Mouse (Mus musculus) heart, adult 2 months (tissue): ENCODE results near the gene Rtkn2. TPM values are rescaled to one million over a fixed set of nuclear protein-coding genes. Genes with fewer than 3 reads are reported as not detected.

Experiments
- DNase-seq, 2 experiments: peaks; one replicate each; pipeline ENCODE4 v3.0.0; 2021
- H3K27ac ChIP-seq: fragments of 200-600 bp; 2 replicates; pipeline ENCODE4 v1.8.1; 2022
- H3K27me3 ChIP-seq: fragments of 200-500 bp; 2 replicates; pipeline ENCODE4 v1.6.1; 2012; ENCODE audit warnings: mild to moderate bottlenecking, low read length, inconsistent platforms, mixed read lengths; ENCODE audit not compliant: control insufficient read depth, insufficient read depth
- H3K36me3 ChIP-seq: fragments of 200-500 bp; 2 replicates; pipeline ENCODE4 v1.6.1; 2012; ENCODE audit warnings: low read length, inconsistent platforms; ENCODE audit not compliant: control insufficient read depth, insufficient read depth
- H3K4me1 ChIP-seq: fragments of 200-500 bp; 2 replicates; pipeline ENCODE4 v1.6.1; 2011; ENCODE audit warnings: low read length; ENCODE audit not compliant: control insufficient read depth, insufficient read depth
- H3K4me3 ChIP-seq: fragments of 200-600 bp; 2 replicates; pipeline ENCODE4 v1.8.1; 2022
- H3K79me2 ChIP-seq: fragments of 200-500 bp; replicated peaks from 2 replicates; pipeline ENCODE4 v1.6.1; 2012; ENCODE audit warnings: mild to moderate bottlenecking, inconsistent platforms, low read length, moderate library complexity, mixed read lengths; ENCODE audit not compliant: control insufficient read depth, insufficient read depth
- H3K9ac ChIP-seq: fragments of 200-500 bp; 2 replicates; pipeline ENCODE4 v1.6.1; 2012; ENCODE audit warnings: low read depth, mild to moderate bottlenecking, control low read depth, inconsistent platforms, low read length, mixed read lengths
- CTCF ChIP-seq: fragments of 200-600 bp; IDR thresholded peaks from 2 replicates; pipeline ENCODE4 v1.8.1; 2022; ENCODE audit warnings: antibody characterized with exemption, mild to moderate bottlenecking, moderate library complexity
- EP300 ChIP-seq: fragments of 200-500 bp; IDR thresholded peaks from 2 replicates; pipeline ENCODE4 v1.6.1; 2011; ENCODE audit warnings: low read depth, low read length, control low read depth; ENCODE audit not compliant: insufficient read depth
- POLR2A ChIP-seq: fragments of 200-500 bp; IDR thresholded peaks from 2 replicates; pipeline ENCODE4 v1.6.1; 2011; ENCODE audit warnings: mild to moderate bottlenecking, low read depth, low read length, control low read depth; ENCODE audit not compliant: insufficient read depth
- WGBS: fragments of 180-500 bp; shearing (Covaris S2); methylation state at CpG from one replicate; pipeline ENCODE4 v1.1.7; 2018; 5-methylcytosine and 5-hydroxymethylcytosine counted together
- intact Hi-C: fragments of 180-260 bp; cut with DNase I; formaldehyde crosslinking; loops from one replicate; pipeline ENCODE4 v1.15.1; 2025
- polyA plus RNA-seq: library from polyadenylated mRNA; depleted of rRNA; stranded (reverse); fragments of >200 nt; gene quantifications from 2 replicates; pipeline ENCODE4 v1.2.3, GENCODE M21; 2012
- total RNA-seq, 2 experiments: library from RNA; stranded (reverse); gene quantifications; 2 replicates each; pipeline ENCODE4 v1.2.3; 2021

The Rtkn2 gene
- total and polyA plus RNA-seq, 3 experiments = 0.08 to 0.16 (median 0.14) TPM

DNA sequence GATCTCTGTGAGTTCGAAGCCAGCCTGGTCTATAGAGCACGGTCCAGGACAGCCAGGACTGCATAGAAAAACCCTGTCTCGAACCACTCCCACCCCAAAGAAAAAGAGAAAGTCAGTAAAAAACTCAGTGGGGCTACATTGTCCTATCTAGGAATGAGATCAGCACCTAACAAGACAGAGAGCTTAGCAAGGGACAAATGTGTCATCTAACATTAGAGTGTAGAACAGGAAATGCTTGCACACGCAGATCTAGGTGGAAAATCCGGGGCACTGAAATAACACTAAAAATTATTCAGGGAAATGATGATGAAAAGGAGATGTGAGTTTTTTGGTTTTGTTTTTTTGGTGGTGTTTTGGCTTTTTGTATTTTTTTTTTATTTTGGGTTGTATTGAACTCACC is 86.8 kb downstream of the Rtkn2 start:
- 69% methylated on average over 5 of the region's 5 CpGs for WGBS
- Histone ChIP-seq H3K9ac (no peak overlapping the region), H3K79me2 (no peaks in the 10 kb centered on the region), H3K27me3 (no peaks in the 10 kb centered on the region), H3K27ac (no peak overlapping the region), H3K4me3 (no peak overlapping the region), H3K36me3 (peaks cover 5% of the 10 kb centered on the region; the same call in 1 of the 2 replicates), H3K4me1 (peaks cover 3% of the 10 kb centered on the region)
- DNase-seq = no peak
- intact Hi-C loops = no loop called here
- TF ChIP-seq POLR2A (no peak), CTCF (no peak), EP300 (no peak)

DNA sequence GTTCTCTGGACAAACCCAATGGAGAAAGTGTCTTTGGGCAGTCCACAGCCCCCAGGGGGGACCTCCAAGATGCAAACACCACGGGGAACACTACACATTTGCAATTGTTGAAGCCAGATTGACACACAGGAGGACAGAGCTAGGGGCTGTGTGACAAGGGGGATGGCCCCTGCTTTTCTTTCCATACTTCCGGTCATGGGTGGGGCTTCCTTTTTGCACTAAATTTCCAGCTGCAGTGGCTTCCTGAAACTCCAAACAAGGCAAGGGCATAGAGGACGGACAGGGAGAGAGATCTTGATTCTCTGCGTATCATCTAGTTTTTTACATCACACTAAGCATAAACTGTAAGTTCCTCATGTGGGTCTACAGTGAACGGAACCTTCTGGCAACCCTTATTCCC is 88.6 kb downstream of the Rtkn2 start:
- Histone ChIP-seq H3K4me3 (no peak overlapping the region), H3K36me3 (peaks cover 5% of the 10 kb centered on the region; the same call in 1 of the 2 replicates), H3K4me1 (peaks cover 3% of the 10 kb centered on the region), H3K27ac (no peak overlapping the region; the same call in 1 of the 2 replicates), H3K79me2 (no peaks in the 10 kb centered on the region), H3K9ac (no peak overlapping the region), H3K27me3 (no peaks in the 10 kb centered on the region)
- no peak for DNase-seq
- intact Hi-C loops = no loop called here
- TF ChIP-seq POLR2A = no peak
- no peak for TF ChIP-seq EP300
- no peak for TF ChIP-seq CTCF
- WGBS = 33% methylated on average over 5 of the region's 5 CpGs

DNA sequence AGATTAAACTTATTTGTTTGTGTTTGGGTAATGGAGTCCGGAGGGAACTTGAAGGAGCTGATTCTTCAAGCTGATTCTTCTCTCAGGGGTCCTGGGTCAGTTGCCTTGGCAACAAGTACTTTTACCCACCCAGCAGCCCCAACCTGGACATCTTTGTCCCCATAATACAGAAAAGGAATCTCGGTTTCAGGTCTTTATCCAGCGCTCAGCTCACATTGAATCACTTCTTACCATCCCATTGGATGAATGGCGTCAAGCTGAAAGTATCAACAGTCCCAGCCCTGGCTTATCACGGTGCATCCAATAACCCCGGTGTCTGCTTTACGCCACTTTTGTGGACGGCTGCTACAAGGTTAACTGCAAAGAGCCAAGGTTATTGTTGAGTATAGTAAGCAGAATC is 89.1 kb downstream of the Rtkn2 start:
- H3K9ac ChIP-seq = no peak overlapping the region
- intact Hi-C loops = no loop called here
- WGBS = 64% methylated on average over 8 of the region's 8 CpGs
- no peak for DNase-seq
- H3K79me2 ChIP-seq = no peaks in the 10 kb centered on the region
- H3K4me3 ChIP-seq = no peak overlapping the region
- no peak overlapping the region; the same call in 1 of the 2 replicates for H3K27ac ChIP-seq
- TF ChIP-seq POLR2A = no peak
- TF ChIP-seq EP300 = no peak
- H3K4me1 ChIP-seq = peaks cover 3% of the 10 kb centered on the region
- H3K27me3 ChIP-seq = no peaks in the 10 kb centered on the region
- peaks cover 5% of the 10 kb centered on the region; the same call in 1 of the 2 replicates for H3K36me3 ChIP-seq

DNA sequence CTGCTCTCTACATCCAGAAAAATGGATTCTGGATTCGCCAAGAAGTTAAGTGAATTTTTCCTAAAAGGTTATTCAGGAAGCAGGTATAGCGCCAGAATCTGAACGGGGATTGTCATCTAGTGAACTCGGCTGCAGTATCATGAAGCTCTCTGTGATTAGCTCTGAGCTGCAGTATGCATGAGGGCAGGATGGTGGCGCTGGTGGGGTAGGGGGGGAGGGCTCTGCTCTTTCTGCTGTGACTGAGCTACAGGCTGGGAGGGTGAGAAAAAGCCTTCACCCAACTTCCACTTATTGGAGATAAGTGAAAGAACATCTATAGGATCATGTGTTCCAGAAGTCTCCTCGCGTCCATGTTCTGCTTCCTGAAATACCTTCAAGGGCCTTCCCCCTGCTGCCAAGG is 91.7 kb downstream of the Rtkn2 start:
- no peaks in the 10 kb centered on the region for H3K36me3 ChIP-seq
- WGBS = 87% methylated on average over 7 of the region's 7 CpGs
- intact Hi-C loops = no loop called here
- H3K27me3 ChIP-seq = no peaks in the 10 kb centered on the region
- no peak overlapping the region for H3K27ac ChIP-seq
- H3K4me3 ChIP-seq = no peak overlapping the region
- H3K79me2 ChIP-seq = no peaks in the 10 kb centered on the region
- TF ChIP-seq POLR2A (no peak), EP300 (no peak), CTCF (no peak)
- no peaks in the 10 kb centered on the region; the same call in 1 of the 2 replicates for H3K4me1 ChIP-seq
- no peak for DNase-seq
- no peak overlapping the region for H3K9ac ChIP-seq

DNA sequence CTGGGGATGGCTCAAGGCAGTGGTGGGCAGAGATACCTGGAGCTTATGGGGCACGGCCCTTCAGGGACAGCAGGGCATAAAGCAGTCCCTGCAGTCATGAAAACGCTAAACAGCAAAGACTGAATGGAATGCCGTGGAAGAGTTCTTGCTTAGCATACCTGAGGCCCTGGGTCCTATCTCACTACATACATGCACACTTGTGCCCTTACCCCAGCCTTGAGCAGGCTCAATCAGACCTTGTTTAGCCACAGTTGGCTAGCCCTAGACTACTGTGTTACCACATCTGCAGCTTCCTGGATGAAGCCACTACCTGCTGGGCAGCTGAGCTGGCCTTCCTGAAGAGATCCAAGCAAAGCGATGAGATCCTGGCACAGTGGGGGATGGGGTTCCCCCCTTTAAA is 93.3 kb downstream of the Rtkn2 start:
- Histone ChIP-seq H3K4me1 (no peaks in the 10 kb centered on the region; the same call in 1 of the 2 replicates), H3K4me3 (no peak overlapping the region), H3K36me3 (no peaks in the 10 kb centered on the region), H3K27me3 (no peaks in the 10 kb centered on the region), H3K27ac (no peak overlapping the region), H3K79me2 (no peaks in the 10 kb centered on the region), H3K9ac (no peak overlapping the region)
- TF ChIP-seq POLR2A (no peak), EP300 (no peak)
- intact Hi-C loops = no loop called here
- WGBS = 82% methylated on average over 4 of the region's 4 CpGs
- no peak for DNase-seq

DNA sequence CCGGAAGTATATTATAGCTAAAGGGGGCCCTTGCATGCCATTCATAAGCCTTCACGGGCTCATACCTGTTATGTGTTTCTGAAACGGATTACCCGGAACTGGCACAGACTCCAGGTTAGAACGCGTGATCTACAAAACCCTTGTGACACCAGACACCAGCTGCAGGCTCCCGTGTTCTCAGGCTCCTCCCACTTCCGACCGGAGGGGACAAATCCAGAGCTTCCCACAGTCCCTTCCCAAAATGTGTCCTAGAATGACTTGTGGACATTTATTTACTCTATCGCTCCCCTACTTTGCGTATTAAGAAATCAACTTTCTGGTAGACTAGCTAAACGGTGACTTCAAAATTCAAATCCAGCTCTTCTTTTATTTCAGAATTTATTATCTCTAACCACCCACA is 94.9 kb downstream of the Rtkn2 start:
- Histone ChIP-seq H3K4me1 (no peaks in the 10 kb centered on the region), H3K27ac (peak overlapping the region; percentile 23; the same call in 1 of the 2 replicates), H3K4me3 (no peak overlapping the region), H3K27me3 (no peaks in the 10 kb centered on the region), H3K9ac (no peak overlapping the region), H3K36me3 (no peaks in the 10 kb centered on the region), H3K79me2 (no peaks in the 10 kb centered on the region)
- 79% methylated on average over 12 of the region's 12 CpGs for WGBS
- TF ChIP-seq EP300 (no peak), CTCF (no peak), POLR2A (no peak)
- DNase-seq = no peak
- intact Hi-C loops = no loop called here
